13 mouse cellular contexts compared by ENCODE assay signal in genomic region chr2:106622326-106622725, GRCm38 (mm10).
DNase-seq lines count a peak whose midpoint lies in the region.
"Had no signal": no experiment of that assay in that cellular context is flagged by ENCODE, and none has a peak within 500 bp of the region (broad histone marks: within the 10 kb centered on the region; RNA-seq: fewer than 3 reads in every experiment).

No protein-coding gene starts in this region.

- peak; percentile 15 to 33 for DNase-seq in cerebellum, postnatal 10 days
- DNase-seq in cerebellum, adult 8-10 months, result no peak
- DNase-seq in kidney, postnatal 14 days, result peak; percentile 2
- DNase-seq in kidney, adult 18-20 months, result no peak
- DNase-seq in lung, postnatal 10 days, result peak; percentile 11
- DNase-seq in lung, adult 18-20 months, result no peak
- DNase-seq in urinary bladder, postnatal 14 days (ENCODE audit: low spot score), result peak; percentile 4
- no peak for DNase-seq in urinary bladder, postnatal 4 days (ENCODE audit: low spot score in 2 of 2)
- DNase-seq: cerebellum, adult 2 months; gastrocnemius, postnatal 36 days; kidney, adult 9 months; liver, postnatal 0 days; thymus, postnatal 36 days had no signal

Comparison
In these comparisons a context has a peak if more than half of its experiments do, and no peak if none do; other contexts are left out.
1. DNase-seq: peak in cerebellum, postnatal 10 days (2 of 2), kidney, postnatal 14 days (single experiment), lung, postnatal 10 days (single experiment) and urinary bladder, postnatal 14 days (single experiment); none in cerebellum, adult 8-10 months (single experiment), kidney, adult 18-20 months (single experiment), lung, adult 18-20 months (0 of 2) and urinary bladder, postnatal 4 days (0 of 2).